Mouse (Mus musculus) heart, embryonic 14.5 days (tissue): ENCODE data around the gene Cfap61. TPM values are rescaled to one million over a fixed set of nuclear protein-coding genes. Genes with fewer than 3 reads are reported as not detected.

Experiments
- ATAC-seq: fragments of 200-750 bp; cut with Nextera tagmentation; 2 replicates; pipeline ENCODE4 v1.8.0; 2017; ENCODE audit warnings: low read depth, moderate TSS enrichment; ENCODE audit not compliant: insufficient number of reproducible peaks, insufficient read depth, low FRiP score
- H3K27ac ChIP-seq, 2 experiments: fragments of 200-500 bp in 1 of 2; fragments of 300-500 bp in 1 of 2; sonication (generic) in 1 of 2; replicated peaks in 1 of 2; 2 replicates each; pipeline ENCODE4 v1.5.1; 2012 to 2014; ENCODE audit warnings: low read depth in 2 of 2, low read length in 2 of 2, control low read depth in 1 of 2, mild to moderate bottlenecking in 1 of 2, mixed read lengths in 1 of 2; ENCODE audit not compliant: control insufficient read depth in 1 of 2, insufficient read depth in 1 of 2
- H3K27me3 ChIP-seq: fragments of 300-500 bp; sonication (generic); 2 replicates; pipeline ENCODE4 v1.6.1; 2014; ENCODE audit warnings: mild to moderate bottlenecking, low read length, control low read depth; ENCODE audit not compliant: control insufficient read depth, insufficient read depth
- H3K36me3 ChIP-seq: fragments of 300-500 bp; sonication (generic); 2 replicates; pipeline ENCODE4 v1.6.1; 2014; ENCODE audit warnings: mild to moderate bottlenecking, control low read depth, low read length, mixed read lengths; ENCODE audit not compliant: control insufficient read depth, insufficient read depth
- H3K4me1 ChIP-seq, 2 experiments: fragments of 200-500 bp in 1 of 2; fragments of 300-500 bp in 1 of 2; sonication (generic) in 1 of 2; 2 replicates each; pipeline ENCODE4 v1.6.1; 2012 to 2014; ENCODE audit warnings: low read length in 2 of 2, control low read depth in 1 of 2, mixed read lengths in 1 of 2; ENCODE audit not compliant: control insufficient read depth in 2 of 2, insufficient read depth in 2 of 2
- H3K4me2 ChIP-seq: fragments of 300-500 bp; sonication (generic); 2 replicates; pipeline ENCODE4 v1.6.1; 2014; ENCODE audit warnings: mild to moderate bottlenecking, low read length
- H3K4me3 ChIP-seq, 2 experiments: fragments of 200-500 bp in 1 of 2; fragments of 300-500 bp in 1 of 2; sonication (generic) in 1 of 2; 2 replicates each; pipeline ENCODE4 v1.5.1; 2012 to 2014; ENCODE audit warnings: low read length in 2 of 2, mild to moderate bottlenecking in 2 of 2, control low read depth in 1 of 2, low read depth in 1 of 2, moderate library complexity in 1 of 2; ENCODE audit not compliant: control insufficient read depth in 1 of 2, insufficient read depth in 1 of 2
- H3K9ac ChIP-seq: fragments of 300-500 bp; sonication (generic); 2 replicates; pipeline ENCODE4 v1.6.1; 2014; ENCODE audit warnings: mild to moderate bottlenecking, low read length
- H3K9me3 ChIP-seq: fragments of 300-500 bp; sonication (generic); 2 replicates; pipeline ENCODE4 v1.6.1; 2016; ENCODE audit warnings: low read length, control low read depth; ENCODE audit not compliant: control insufficient read depth
- WGBS: fragments of 180-500 bp; shearing (Covaris S2); extraction: QIAGEN DNeasy Blood & Tissue Kit; methylation state at CpG from one replicate; pipeline ENCODE4 v1.1.7; 2014; 5-methylcytosine and 5-hydroxymethylcytosine counted together
- polyA plus RNA-seq: library from polyadenylated mRNA; unstranded; fragments of >200 nt; fragmentation: Nextera tagmentation; extraction: Ambion mirVana; gene quantifications from 2 replicates; pipeline ENCODE4 v1.2.1, GENCODE M21; 2014

The Cfap61 gene
- polyA plus RNA-seq, 1 experiment from 2014 or later = 0.46 TPM

- WGBS = 36% methylated on average over 16 of the region's 16 CpGs
- ATAC-seq = peak; percentile 59
- no peaks in the 10 kb centered on the region for H3K36me3 ChIP-seq
- H3K4me2 ChIP-seq = peak overlapping the region; percentile 41
- peaks cover 0 to 4% of the 10 kb centered on the region in 2 experiments; a peak in 2 of 4 replicates for H3K4me1 ChIP-seq
- H3K9ac ChIP-seq = no peak overlapping the region
- no peaks in the 10 kb centered on the region for H3K27me3 ChIP-seq
- peak overlapping the region in 1 of 2 experiments; percentile 32; a peak in 1 of 4 replicates for H3K27ac ChIP-seq
- H3K9me3 ChIP-seq = no peaks in the 10 kb centered on the region
- no peak overlapping the region for H3K4me3 ChIP-seq
Observed at GRCm38 (mm10) chr2:146098853-146099717, 164.5 kb downstream of the Cfap61 start.

- H3K4me1 ChIP-seq = peaks cover 0 to 4% of the 10 kb centered on the region in 2 experiments; a peak in 2 of 4 replicates
- no peak for ATAC-seq
- no peak overlapping the region for H3K4me3 ChIP-seq
- H3K4me2 ChIP-seq = no peak overlapping the region
- no peaks in the 10 kb centered on the region for H3K9me3 ChIP-seq
- WGBS = 80% methylated on average over 3 of the region's 3 CpGs
- H3K9ac ChIP-seq = no peak overlapping the region
- H3K27ac ChIP-seq = no peak overlapping the region
- no peaks in the 10 kb centered on the region for H3K36me3 ChIP-seq
- H3K27me3 ChIP-seq = no peaks in the 10 kb centered on the region
Observed at GRCm38 (mm10) chr2:146099838-146100237, 165.3 kb downstream of the Cfap61 start.

- Histone ChIP-seq H3K27me3 (no peaks in the 10 kb centered on the region), H3K4me3 (no peak overlapping the region), H3K36me3 (no peaks in the 10 kb centered on the region), H3K9me3 (no peaks in the 10 kb centered on the region), H3K27ac (no peak overlapping the region), H3K4me1 (peaks cover 0 to 4% of the 10 kb centered on the region in 2 experiments; a peak in 2 of 4 replicates), H3K4me2 (no peak overlapping the region), H3K9ac (no peak overlapping the region)
- ATAC-seq = no peak
- 88% methylated on average over 10 of the region's 10 CpGs for WGBS
Observed at GRCm38 (mm10) chr2:146100489-146101060, 166.0 kb downstream of the Cfap61 start.

GRCm38 (mm10) chr2:146102600-146102999 lies 168.0 kb downstream of the Cfap61 start:
- Histone ChIP-seq H3K4me2 (no peak overlapping the region), H3K4me1 (peaks cover 0 to 4% of the 10 kb centered on the region in 2 experiments; a peak in 2 of 4 replicates), H3K9me3 (no peaks in the 10 kb centered on the region), H3K36me3 (no peaks in the 10 kb centered on the region), H3K27me3 (no peaks in the 10 kb centered on the region), H3K4me3 (no peak overlapping the region), H3K27ac (no peak overlapping the region), H3K9ac (no peak overlapping the region)
- ATAC-seq = no peak
- WGBS = 87% methylated on average over 3 of the region's 3 CpGs

- Histone ChIP-seq H3K27ac (no peak overlapping the region), H3K4me1 (no peaks in the 10 kb centered on the region), H3K9ac (no peak overlapping the region), H3K9me3 (no peaks in the 10 kb centered on the region), H3K4me3 (no peak overlapping the region), H3K36me3 (no peaks in the 10 kb centered on the region), H3K27me3 (no peaks in the 10 kb centered on the region), H3K4me2 (no peak overlapping the region)
- ATAC-seq = no peak
- WGBS = 73% methylated on average over 6 of the region's 6 CpGs
Observed at GRCm38 (mm10) chr2:146105341-146105740, 170.8 kb downstream of the Cfap61 start.

GRCm38 (mm10) chr2:146107980-146108379 lies 173.4 kb downstream of the Cfap61 start:
- no peak overlapping the region for H3K9ac ChIP-seq
- H3K4me2 ChIP-seq = no peak overlapping the region
- H3K27ac ChIP-seq = no peak overlapping the region
- H3K4me1 ChIP-seq = no peaks in the 10 kb centered on the region
- no peaks in the 10 kb centered on the region for H3K9me3 ChIP-seq
- no peaks in the 10 kb centered on the region for H3K27me3 ChIP-seq
- no peaks in the 10 kb centered on the region for H3K36me3 ChIP-seq
- no peak for ATAC-seq
- no peak overlapping the region for H3K4me3 ChIP-seq
- WGBS = 71% methylated on average over 4 of the region's 4 CpGs

- Histone ChIP-seq H3K9ac (no peak overlapping the region), H3K4me2 (no peak overlapping the region), H3K27me3 (no peaks in the 10 kb centered on the region), H3K36me3 (no peaks in the 10 kb centered on the region), H3K27ac (no peak overlapping the region), H3K4me1 (no peaks in the 10 kb centered on the region), H3K4me3 (no peak overlapping the region), H3K9me3 (no peaks in the 10 kb centered on the region)
- WGBS = 82% methylated on average over 9 of the region's 9 CpGs
- no peak for ATAC-seq
Observed at GRCm38 (mm10) chr2:146109921-146110320, 175.3 kb downstream of the Cfap61 start.
